Mouse (Mus musculus): ENCODE results near the gene Hvcn1. TPM values are rescaled to one million over a fixed set of nuclear protein-coding genes. Genes with fewer than 3 reads are reported as not detected.

The Hvcn1 gene
- polyA plus RNA-seq, 1 experiment from 2014 or later: 0.15 TPM

GRCm38 (mm10) chr5:122265187-122265586 lies 58.6 kb downstream of the Hvcn1 start:
- peak; percentile 75 for TF ChIP-seq CTCF (IDR thresholded peaks at IDR 0.05)
- ATAC-seq (no peak), DNase-seq (ENCODE audit: low read depth, low spot score) (no peak)
- in situ Hi-C loops (cut with MboI; ENCODE audit: low pct_unique_long_range_greater_than_20kb): loop anchor here (5.0 kb wide), 1 partner anchor 82 kb away; no protein-coding TSS in a partner anchor
- ChIA-PET CTCF (interaction anchor here (7.2 kb wide), 1 partner anchor 80 kb away, joined by 90 read pairs; no protein-coding TSS in a partner anchor), POLR2A (no interaction called here)
- no peaks in the 10 kb centered on the region for H3K27me3 ChIP-seq

DNA sequence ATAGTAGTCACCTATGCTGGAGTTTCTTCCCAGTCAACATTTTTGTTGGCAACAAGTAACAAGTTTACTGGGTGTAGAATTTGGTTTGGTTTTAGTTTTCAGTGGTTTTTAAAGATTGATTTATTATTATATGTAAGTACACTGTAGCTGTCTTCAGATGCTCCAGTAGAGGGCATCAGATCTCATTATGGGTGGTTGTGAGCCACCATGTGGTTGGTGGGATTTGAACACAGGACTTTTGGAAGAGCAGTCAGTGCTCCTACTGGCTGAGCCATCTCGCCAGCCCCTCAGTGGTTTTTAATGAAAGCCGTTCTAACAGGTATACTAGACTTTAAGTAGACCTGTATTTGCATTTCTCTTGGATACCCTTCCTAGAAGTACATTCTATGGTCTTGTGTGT lies 59.3 kb downstream of the Hvcn1 start:
- ATAC-seq (no peak), DNase-seq (ENCODE audit: low read depth, low spot score) (no peak)
- H3K27me3 ChIP-seq: no peaks in the 10 kb centered on the region
- in situ Hi-C loops (cut with MboI; ENCODE audit: low pct_unique_long_range_greater_than_20kb): loop anchor here (5.0 kb wide), 1 partner anchor 81 kb away; no protein-coding TSS in a partner anchor
- CTCF ChIA-PET: interaction anchor here (0.8 to 7.2 kb wide), 3 partner anchors 80 to 100 kb away, joined by 3 to 90 read pairs (median 3); no protein-coding TSS in a partner anchor
- TF ChIP-seq CTCF (IDR thresholded peaks at IDR 0.05): peak; percentile 67
- POLR2A ChIA-PET: no interaction called here

DNA sequence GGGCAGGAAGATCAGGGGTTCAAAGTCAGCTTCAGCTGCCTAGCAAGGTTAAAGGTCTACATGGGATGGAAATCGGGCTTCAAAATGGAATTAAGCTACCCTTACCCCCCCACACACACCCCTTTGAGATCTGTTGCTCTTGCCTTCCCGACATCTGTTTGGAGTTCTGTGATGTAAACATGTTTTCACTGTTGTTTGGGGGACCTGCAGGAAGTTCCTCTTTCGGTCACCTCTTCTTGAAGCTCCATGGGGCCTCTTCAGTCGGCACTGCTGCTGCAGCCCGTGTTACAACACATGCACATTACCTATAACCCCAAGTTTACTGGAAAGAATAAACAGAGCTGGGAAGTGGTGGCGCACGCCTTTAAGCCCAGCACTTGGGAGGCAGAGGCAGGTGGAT lies 60.5 kb downstream of the Hvcn1 start:
- ATAC-seq: no peak
- no peaks in the 10 kb centered on the region for H3K27me3 ChIP-seq
- POLR2A ChIA-PET: no interaction called here
- in situ Hi-C loops (cut with MboI; ENCODE audit: low pct_unique_long_range_greater_than_20kb): loop anchor here (5.0 kb wide), 1 partner anchor 80 kb away; no protein-coding TSS in a partner anchor
- no peak for TF ChIP-seq CTCF (IDR thresholded peaks at IDR 0.05)
- no peak for DNase-seq (ENCODE audit: low read depth, low spot score)
- CTCF ChIA-PET: interaction anchor here (0.9 to 7.2 kb wide), 7 partner anchors 53 to 125 kb away, joined by 3 to 90 read pairs (median 4); partner anchors contain the start of gene Arpc3

- in situ Hi-C loops (cut with MboI; ENCODE audit: low pct_unique_long_range_greater_than_20kb): loop anchor here (5.0 kb wide), 1 partner anchor 79 kb away; no protein-coding TSS in a partner anchor
- ATAC-seq: no peak
- CTCF ChIA-PET: interaction anchor here (0.7 to 7.2 kb wide), 10 partner anchors 13 to 122 kb away, joined by 3 to 90 read pairs (median 5); no protein-coding TSS in a partner anchor
- POLR2A ChIA-PET: no interaction called here
- DNase-seq (ENCODE audit: low read depth, low spot score): no peak
- H3K27me3 ChIP-seq: no peaks in the 10 kb centered on the region
- peak; percentile 74 for TF ChIP-seq CTCF (IDR thresholded peaks at IDR 0.05)
Measured at GRCm38 (mm10) chr5:122267899-122268298, 61.3 kb downstream of the Hvcn1 start.

DNA sequence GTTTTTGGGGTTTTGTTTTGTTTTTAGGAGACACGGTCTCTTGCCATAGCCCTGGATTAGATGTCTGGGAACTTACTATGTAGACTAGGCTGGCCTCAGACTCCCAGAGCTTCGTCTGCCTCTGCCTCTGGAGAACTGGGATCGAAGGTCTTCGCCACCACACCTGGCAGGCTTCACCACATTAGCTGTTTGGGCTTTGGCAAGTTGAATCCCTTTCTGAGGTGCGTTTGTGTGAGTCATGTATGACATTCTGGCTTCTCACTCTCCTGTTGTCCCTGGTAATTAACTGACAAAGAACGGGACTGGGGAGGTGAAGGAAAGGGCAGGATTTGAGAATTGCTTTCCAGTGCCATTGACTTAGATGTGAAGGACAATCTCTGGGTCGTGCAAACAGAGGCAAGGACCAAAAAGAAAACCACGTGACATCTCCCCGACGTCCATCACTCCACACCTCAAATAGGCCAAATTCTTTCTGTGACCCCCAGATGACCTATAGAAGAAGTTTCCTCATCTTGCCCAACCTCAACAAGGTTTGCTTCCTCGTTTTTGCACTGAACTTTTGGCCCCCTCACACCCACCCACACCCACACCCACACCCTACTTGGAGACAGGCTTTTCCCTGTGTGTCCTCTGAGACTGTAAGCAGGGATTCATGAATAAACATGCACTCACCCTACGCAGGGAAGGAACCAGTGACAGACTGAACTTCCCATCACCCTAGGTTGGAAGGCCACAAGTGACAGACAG lies 62.4 kb downstream of the Hvcn1 start:
- in situ Hi-C loops (cut with MboI; ENCODE audit: low pct_unique_long_range_greater_than_20kb): loop anchor here (5.0 kb wide), 1 partner anchor 78 kb away; no protein-coding TSS in a partner anchor

GRCm38 (mm10) chr5:122272821-122273220 lies 66.2 kb downstream of the Hvcn1 start:
- no peak for ATAC-seq
- TF ChIP-seq CTCF (IDR thresholded peaks at IDR 0.05): no peak
- in situ Hi-C loops (cut with MboI; ENCODE audit: low pct_unique_long_range_greater_than_20kb): no loop called here
- no peak for DNase-seq (ENCODE audit: low read depth, low spot score)
- no peaks in the 10 kb centered on the region for H3K27me3 ChIP-seq
- CTCF ChIA-PET: interaction anchor here (0.8 to 1.5 kb wide), 9 partner anchors 11 to 121 kb away, joined by 3 to 14 read pairs (median 3); partner anchors contain the start of gene Pptc7
- POLR2A ChIA-PET: interaction anchor here (0.6 to 2.0 kb wide), 3 partner anchors 27 to 71 kb away, joined by 3 to 6 read pairs (median 5); no protein-coding TSS in a partner anchor

More for the DNA sequence above, 62.4 kb downstream of the Hvcn1 start:
- ChIA-PET CTCF (interaction anchor here (1.1 to 7.2 kb wide), 3 partner anchors 12 to 76 kb away, joined by 5 to 90 read pairs (median 6); no protein-coding TSS in a partner anchor), POLR2A (no interaction called here)
- no peaks in the 10 kb centered on the region for H3K27me3 ChIP-seq
- ATAC-seq (no peak), DNase-seq (ENCODE audit: low read depth, low spot score) (no peak)
- TF ChIP-seq CTCF (IDR thresholded peaks at IDR 0.05): no peak

DNA sequence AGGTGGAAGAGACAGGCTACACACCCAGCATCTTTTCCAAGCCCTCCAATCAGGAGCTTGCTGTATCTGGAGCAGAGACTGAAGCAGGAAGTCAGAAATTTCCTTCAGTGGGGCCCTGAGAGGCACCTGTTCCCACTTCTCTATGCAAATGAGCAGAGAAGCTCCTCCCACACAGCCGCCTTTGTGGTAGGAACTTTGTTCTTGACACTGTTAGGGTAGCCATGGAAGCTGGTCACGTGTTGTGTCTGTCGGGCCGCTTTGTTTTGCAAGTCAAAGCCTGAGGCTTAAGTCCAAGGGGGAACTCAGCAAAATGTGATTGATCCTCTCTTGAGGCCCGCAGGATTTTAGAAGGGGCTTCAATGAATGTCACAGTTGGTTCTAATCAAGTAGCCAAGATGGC lies 68.2 kb downstream of the Hvcn1 start:
- no peak for TF ChIP-seq CTCF (IDR thresholded peaks at IDR 0.05)
- no peak for ATAC-seq
- in situ Hi-C loops (cut with MboI; ENCODE audit: low pct_unique_long_range_greater_than_20kb): loop anchor here (25.0 kb wide), 1 partner anchor 863 kb away; the partner anchor contains the start of genes Rhof and Setd1b
- no peaks in the 10 kb centered on the region for H3K27me3 ChIP-seq
- POLR2A ChIA-PET: no interaction called here
- no peak for DNase-seq (ENCODE audit: low read depth, low spot score)
- CTCF ChIA-PET: interaction anchor here (1.8 to 2.0 kb wide), 2 partner anchors 11 to 50 kb away, joined by 4 to 6 read pairs; no protein-coding TSS in a partner anchor

GRCm38 (mm10) chr5:122278946-122279345 lies 72.3 kb downstream of the Hvcn1 start:
- TF ChIP-seq CTCF (IDR thresholded peaks at IDR 0.05): no peak
- no peak for ATAC-seq

GRCm38 (mm10) chr5:122279799-122280421 lies 73.3 kb downstream of the Hvcn1 start:
- ATAC-seq (no peak), DNase-seq (ENCODE audit: low read depth, low spot score) (no peak)
- POLR2A ChIA-PET: interaction anchor here (0.8 to 1.1 kb wide), 2 partner anchors 31 to 64 kb away, joined by 3 to 5 read pairs; no protein-coding TSS in a partner anchor
- in situ Hi-C loops (cut with MboI; ENCODE audit: low pct_unique_long_range_greater_than_20kb): loop anchor here (25.0 kb wide), 1 partner anchor 857 kb away; the partner anchor contains the start of genes Rhof and Setd1b
- TF ChIP-seq CTCF (IDR thresholded peaks at IDR 0.05): no peak
- no peaks in the 10 kb centered on the region for H3K27me3 ChIP-seq
- CTCF ChIA-PET: interaction anchor here (1.0 to 2.8 kb wide), 5 partner anchors 12 to 64 kb away, joined by 3 to 11 read pairs (median 4); no protein-coding TSS in a partner anchor

More at GRCm38 (mm10) chr5:122278946-122279345, 72.3 kb downstream of the Hvcn1 start:
- ChIA-PET CTCF (interaction anchor here (2.8 kb wide), 1 partner anchor 65 kb away, joined by 11 read pairs; no protein-coding TSS in a partner anchor), POLR2A (no interaction called here)
- no peaks in the 10 kb centered on the region for H3K27me3 ChIP-seq
- no peak for DNase-seq (ENCODE audit: low read depth, low spot score)
- in situ Hi-C loops (cut with MboI; ENCODE audit: low pct_unique_long_range_greater_than_20kb): loop anchor here (25.0 kb wide), 1 partner anchor 858 kb away; the partner anchor contains the start of genes Rhof and Setd1b

DNA sequence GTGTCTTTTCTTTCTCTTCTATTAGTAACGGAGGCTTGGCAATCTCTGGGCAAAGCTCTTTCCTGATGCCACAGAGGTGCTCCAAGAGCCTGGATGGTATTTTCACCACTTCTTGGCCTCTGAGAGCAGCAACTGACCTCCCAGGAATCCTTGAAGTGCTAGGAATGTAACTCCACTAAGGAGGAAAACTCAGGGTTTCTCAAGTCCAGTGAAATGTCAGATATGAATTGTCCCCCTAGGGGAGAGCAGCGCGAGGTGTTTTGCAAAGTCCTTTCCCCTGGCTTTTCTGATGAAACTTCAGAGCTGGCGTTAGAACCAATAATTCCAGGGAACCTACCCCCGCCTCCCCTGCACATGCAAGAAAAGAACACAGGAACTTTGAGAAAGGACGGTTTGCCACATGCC lies 73.8 kb downstream of the Hvcn1 start:
- no peak for ATAC-seq
- H3K27me3 ChIP-seq: no peaks in the 10 kb centered on the region
- DNase-seq (ENCODE audit: low read depth, low spot score): no peak

More for the DNA sequence above, 73.8 kb downstream of the Hvcn1 start:
- TF ChIP-seq CTCF (IDR thresholded peaks at IDR 0.05): no peak
- ChIA-PET CTCF (interaction anchor here (1.0 to 2.8 kb wide), 5 partner anchors 12 to 63 kb away, joined by 3 to 11 read pairs (median 4); no protein-coding TSS in a partner anchor), POLR2A (interaction anchor here (0.8 to 1.1 kb wide), 2 partner anchors 31 to 63 kb away, joined by 3 to 5 read pairs; no protein-coding TSS in a partner anchor)
- in situ Hi-C loops (cut with MboI; ENCODE audit: low pct_unique_long_range_greater_than_20kb): loop anchor here (25.0 kb wide), 1 partner anchor 857 kb away; the partner anchor contains the start of genes Rhof and Setd1b

Data from Patski (cell line).